Mouse (Mus musculus) adrenal gland, postnatal 25 days (tissue): ENCODE measurements around the gene Pdgfb. TPM values are rescaled to one million over a fixed set of nuclear protein-coding genes. Genes with fewer than 3 reads are reported as not detected.

Experiments
- DNase-seq: peaks from one replicate; pipeline ENCODE4 v3.0.0; 2021; ENCODE audit warnings: mixed read lengths
- total RNA-seq: library from RNA; stranded (reverse); gene quantifications from 2 replicates; pipeline ENCODE4 v1.2.3, GENCODE M21; 2021

Gene Pdgfb
- total RNA-seq, 1 experiment from 2014 or later: 48.1 TPM

- no peak for DNase-seq
Observed at GRCm38 (mm10) chr15:80009421-80010181, 5.2 kb downstream of the Pdgfb start.

DNA sequence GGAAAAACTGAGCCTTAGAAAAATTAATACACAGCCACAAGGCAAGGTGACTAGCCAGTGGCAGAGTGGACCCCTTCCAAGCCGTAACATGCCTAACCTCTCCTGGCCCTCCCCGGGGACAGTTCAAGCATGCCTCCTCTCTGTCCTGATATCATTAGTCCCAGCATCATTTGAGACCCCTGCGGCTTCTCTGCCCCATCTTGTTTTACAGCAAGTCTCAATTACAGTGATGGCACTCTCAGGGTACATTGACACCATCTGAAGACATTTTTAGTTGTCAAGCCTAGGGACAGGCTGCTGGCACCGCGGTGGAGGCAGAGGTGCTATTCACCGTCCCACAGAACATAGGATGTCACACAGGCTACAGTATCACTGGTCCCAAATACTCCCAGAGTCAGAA lies 6.3 kb downstream of the Pdgfb start:
- DNase-seq: no peak

DNA sequence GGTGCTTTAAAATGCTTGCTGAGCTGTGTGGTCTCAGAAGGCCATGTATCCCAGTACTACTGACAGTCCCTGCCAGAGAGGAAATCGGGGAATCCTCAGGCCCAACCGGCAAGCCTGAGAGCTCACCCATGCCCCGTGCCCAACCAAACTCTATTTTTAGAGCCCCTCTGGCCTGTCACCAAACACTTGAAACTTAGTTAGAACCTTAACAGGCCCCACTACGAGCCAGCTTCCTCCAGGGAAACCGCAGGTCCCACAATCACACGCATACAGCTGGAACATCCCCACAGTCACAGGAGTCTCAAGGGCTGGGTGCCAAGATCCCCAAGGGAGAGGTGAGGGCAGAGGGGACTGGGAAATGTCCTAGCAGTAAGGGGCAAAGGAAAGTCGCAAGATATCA lies 8.6 kb downstream of the Pdgfb start:
- no peak for DNase-seq

- no peak for DNase-seq
Observed at GRCm38 (mm10) chr15:80005436-80005835, 9.3 kb downstream of the Pdgfb start.

- no peak for DNase-seq
Observed at GRCm38 (mm10) chr15:80004644-80005340, 10.0 kb downstream of the Pdgfb start.

DNA sequence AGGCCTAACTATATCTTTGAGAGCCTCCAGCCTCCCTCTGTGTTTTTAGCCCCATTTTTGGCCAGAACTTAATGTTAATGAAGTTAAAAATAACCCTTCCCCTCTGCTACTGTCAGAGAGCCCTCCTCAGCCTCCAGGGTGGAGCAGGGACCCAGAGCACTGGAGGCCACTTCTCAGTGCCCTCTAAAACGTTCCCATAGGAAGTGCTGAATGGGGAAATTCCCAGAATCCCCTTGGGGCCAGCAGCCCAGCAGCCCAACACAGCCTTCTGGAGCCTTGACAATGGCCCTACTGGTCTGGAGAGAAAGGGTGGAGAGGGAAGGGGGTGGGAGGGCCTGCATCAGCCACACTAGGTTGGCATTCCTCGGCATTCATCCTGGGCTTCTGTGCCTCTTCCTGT lies 11.2 kb downstream of the Pdgfb start:
- DNase-seq: no peak

GRCm38 (mm10) chr15:80001601-80002000 lies 13.2 kb downstream of the Pdgfb start:
- no peak for DNase-seq

DNA sequence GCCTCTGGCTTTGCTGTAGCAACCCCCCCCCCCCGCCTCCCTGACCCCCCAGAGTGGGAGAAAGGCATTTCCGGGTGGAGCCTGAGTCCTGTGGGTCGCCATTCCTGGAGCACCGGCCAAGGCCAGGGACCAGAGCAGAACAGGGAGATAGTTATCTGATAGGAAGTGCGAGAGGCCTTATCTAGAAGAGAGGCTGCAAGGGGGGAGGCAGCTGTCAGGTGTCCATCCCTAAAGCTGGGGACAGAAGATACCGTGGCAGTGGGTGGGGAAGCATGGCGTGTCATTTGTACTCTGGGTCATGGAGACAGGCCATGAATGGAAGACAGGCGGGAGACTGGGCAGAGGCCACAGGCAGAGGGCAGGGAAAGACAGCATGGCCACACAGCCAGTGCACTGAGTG lies 14.1 kb downstream of the Pdgfb start:
- DNase-seq: no peak

DNA sequence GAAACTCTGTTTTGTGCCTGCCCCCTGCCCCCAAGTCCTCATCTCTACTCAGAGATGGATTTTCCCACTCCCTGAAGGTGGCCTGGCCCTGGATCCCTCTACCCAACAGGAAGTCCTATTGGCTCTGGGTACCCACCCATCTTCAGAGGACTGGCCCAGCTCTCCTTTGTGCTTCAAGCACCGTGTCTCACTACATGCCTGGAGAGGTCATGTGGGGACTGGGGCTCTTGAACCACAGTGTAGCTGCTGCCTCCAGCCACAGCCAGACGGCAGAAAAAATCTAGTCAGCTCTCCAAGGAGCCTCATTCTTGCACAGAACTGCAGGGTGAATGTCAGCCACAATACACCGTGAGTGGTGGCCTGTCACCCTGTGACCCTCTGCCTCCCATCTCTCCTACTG lies 16.8 kb downstream of the Pdgfb start:
- no peak for DNase-seq

DNA sequence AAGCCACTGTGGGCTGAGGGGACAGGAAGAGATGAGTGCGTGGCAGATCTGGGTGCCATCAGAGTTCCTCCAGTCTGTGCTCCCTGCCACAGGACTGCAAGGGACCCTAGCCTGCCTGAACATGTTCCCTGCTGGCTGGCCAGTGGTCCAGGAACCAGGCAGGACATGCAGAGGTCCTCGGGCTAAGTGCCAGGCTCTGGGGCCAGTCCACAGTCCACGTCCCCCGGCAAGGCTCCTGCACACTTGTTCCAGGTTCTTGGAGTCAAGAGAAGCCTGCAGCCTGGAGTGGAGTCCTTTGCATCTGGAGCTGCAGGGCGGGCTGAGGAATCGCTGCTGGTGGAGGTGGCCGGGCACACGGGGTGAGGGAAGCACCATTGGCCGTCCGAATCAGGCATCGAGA lies 18.0 kb downstream of the Pdgfb start:
- DNase-seq: no peak

- no peak for DNase-seq
Observed at GRCm38 (mm10) chr15:79995552-79995951, 19.2 kb downstream of the Pdgfb start.

DNA sequence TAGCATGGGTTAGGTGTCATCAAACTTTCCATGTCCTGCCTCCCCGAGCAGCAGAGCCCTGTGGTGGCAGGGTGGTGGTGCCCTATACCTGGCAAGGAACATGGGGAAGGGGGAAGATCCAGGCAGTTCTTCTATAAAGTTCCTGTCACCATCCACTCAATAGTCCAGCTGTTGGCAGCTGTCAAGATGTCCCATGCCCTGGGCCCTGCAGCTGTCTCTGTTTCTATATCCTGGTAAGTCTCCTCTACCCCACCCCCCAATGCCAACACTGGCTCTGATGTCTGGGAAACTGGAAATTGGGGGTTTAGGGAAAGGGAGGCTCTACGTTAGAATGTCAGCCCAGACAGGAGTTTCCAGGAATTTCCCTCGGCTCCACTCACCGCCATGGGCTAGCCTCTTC lies 20.2 kb downstream of the Pdgfb start:
- DNase-seq: no peak

DNA sequence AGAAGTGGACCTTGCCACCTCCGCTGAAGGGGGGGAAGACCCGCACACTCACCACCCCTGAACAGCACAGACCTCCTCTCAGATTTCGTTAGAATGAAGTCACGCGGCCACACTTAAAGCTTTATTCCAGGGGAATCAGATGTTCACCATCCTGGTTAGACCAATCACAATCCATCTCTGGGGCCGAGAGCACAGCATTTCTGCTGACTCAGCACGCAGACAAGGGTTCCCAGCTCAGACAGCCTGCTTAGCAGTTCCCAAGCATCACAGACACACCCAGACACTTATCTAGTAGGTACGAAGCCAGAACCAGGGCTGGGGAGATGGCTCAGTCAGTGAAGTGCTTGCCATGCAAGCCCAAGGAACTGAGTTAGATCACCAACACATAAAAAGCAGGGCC lies 28.6 kb downstream of the Pdgfb start:
- DNase-seq: no peak

DNA sequence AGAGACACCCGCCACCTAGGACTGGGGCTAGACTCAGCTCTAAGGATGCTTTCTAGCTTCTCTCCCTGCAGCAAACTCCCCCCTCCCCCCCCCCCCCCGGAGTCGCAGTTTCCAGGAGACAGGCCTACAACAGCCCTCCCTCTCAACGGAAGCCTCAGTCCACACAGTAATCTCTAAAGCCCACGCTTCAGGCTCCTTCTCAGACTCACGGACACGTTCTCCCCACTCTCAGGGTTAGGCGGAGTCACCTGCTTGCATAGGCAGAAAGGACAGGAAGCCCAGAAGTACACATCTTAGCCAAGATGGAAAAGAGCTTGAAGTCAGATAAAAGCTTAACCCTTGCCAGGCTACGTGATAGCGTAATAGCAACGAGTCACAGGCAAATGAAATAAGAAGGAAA lies 29.3 kb downstream of the Pdgfb start:
- no peak for DNase-seq

- no peak for DNase-seq
Observed at GRCm38 (mm10) chr15:79984152-79984551, 30.6 kb downstream of the Pdgfb start.

DNA sequence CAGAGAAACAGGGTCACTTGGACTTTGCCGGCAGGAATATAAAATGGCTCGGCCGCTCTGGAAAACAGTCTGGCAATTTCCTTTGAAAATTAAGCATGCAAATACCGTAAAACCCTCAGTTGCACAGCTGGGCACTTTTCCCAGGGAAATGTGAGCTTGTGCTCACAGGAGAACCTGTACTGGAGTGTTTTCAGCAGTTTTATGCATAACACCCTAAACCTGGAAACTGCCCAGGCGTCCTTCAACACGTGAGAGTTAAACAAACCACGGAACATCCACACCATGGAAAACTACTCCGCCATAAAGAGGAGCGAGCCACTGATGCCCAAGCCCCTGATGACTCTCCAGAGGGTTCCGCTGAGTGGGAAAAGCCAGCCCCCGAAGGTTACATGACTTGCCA lies 34.1 kb downstream of the Pdgfb start:
- DNase-seq: no peak

DNA sequence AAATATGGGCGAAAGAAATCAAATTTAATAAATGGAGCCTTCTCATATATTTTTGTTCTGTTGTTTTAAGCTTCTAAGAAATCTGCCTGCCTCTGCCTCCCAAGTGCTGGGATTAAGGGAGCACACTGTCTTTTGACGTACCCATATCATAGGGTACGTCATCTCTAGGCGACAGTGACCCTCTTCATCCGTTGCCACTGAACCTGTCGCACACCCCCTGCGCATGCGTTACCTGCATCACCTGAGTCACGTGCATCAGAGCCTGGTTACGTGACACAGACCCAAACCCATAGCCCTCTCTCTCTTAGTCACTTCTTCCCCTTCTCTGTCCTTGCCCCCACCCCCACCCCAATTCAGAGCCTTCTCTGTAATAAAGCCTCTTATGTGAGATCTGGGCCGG lies 42.6 kb downstream of the Pdgfb start:
- no peak for DNase-seq

DNA sequence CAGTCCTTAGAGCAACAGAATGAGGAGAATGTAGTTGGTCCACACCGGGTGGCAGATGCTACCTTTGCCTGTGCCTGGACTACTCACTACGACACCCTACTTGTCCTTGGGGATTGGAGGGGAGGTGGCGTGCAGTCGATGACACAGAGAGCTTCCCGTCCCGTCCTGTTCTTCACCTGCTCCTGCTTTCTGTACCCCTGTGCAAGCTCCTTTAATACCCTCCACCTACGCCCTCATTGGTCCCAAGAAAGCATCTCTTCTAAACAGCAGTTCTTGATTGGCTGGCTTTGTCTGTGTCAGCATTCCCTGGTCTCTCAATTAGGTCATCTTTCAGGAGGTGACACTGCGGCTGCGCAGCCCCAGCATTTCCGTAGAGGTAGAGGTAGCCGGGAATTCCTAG lies 43.8 kb downstream of the Pdgfb start, which contains the start of gene Cbx7:
TSS of gene Cbx7 (minus strand) at position 180 of the 400 bp plus-strand sequence.
- no peak for DNase-seq

DNA sequence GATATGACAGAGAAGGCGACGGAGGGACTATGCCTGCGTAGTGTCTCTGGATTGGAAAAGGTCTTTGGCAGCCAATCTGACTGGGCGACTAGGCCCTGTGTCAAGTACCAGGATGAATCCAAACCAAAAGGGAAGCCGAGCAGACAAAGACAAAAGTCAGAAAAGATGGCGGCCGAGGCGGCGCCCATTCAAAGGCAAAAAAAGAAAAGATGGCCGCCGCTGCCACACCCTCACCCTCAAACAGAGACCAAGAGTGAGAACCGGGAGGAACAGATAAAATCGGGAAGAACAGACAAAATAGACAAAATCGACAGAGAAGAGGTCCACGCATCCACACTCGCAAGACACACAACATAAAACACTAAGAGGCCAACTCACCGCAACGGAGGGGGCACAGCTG lies 44.3 kb downstream of the Pdgfb start:
- DNase-seq: no peak

DNA sequence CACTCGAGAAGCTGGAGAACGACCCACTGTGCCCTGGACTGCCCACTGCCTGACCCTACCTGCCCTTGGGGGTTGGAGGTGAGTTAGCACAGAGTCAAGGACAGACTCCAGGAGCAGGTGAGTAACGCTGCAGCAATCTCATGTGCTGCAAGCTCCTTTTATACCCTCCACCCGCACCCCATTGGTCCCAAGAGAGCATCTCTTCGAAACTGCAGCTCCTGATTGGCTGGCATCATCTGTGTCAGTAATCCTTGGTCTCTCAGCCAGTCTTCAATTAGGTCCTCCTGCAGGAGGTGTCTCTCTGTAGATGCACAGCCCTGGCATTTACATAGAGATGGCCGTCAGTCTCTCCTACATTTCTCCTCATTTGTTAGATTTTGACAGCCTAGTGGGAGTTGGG lies 47.4 kb downstream of the Pdgfb start:
- no peak for DNase-seq

DNA sequence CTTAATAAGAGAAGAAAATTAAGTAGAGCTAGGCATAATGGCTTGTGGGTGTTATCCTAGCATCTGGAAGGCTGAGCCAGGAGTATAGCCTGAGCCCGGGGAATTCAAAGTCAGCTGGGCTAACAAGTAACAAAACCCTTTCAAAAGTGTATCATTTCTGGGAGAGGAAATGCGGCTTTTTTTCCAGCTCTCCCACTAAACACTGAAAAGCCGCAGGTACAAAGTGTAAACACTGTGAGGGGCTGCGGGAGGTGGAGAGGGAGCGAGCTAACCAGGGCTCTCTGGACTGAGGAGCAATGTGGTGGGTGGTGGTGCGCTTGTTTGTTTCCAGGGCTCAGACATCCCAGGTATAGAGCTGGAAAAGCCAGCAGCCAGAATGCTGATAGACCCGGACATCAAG lies 50.4 kb downstream of the Pdgfb start:
- DNase-seq: no peak

DNA sequence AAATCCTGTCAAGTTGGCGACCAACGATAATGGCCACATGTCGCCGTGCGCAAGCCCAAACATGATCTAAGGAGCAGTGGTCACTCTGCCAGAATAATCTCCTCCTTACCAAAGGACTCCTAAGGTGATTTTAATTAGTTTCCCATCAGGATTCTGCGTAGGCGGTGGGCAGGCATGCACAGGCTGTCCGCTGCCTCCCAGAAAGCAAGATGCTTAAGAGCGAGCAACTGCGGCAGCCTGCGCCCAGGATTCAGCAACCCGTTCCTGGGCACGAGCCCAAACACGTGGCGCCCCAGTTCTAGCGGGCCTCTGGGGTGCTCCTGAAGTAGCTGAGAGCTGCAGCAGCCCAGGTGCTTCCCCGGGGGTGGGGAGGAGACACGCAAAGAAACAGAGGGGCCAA lies 52.1 kb downstream of the Pdgfb start:
- DNase-seq: no peak

DNA sequence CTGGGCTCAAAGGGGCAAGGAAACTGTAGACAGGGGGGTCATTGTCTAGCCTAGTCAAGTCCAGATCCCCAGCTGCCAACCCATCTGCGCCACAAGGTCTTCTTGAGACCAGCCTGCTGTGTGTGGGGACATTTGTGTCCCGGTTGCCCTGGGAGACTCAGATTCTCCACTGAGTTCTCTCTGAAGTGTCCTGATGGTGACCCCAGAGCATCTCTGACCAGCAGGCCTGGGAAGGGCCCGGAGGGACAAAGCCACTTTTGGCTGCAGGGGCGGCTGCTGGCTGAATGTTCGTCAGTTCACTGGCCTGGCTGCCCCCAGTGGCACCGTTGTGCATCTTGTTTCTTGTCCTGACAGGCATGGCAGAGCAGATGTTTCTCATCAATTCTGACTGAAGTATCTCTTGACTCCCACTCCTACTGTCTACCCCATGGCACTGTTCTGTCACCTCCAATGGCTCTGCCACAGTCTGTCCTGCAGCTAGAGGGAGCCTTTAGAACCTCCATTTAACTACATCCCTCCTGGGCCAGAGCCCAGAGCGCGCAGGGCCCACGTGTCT lies 53.3 kb downstream of the Pdgfb start:
- no peak for DNase-seq

- DNase-seq: no peak
Observed at GRCm38 (mm10) chr15:79958418-79958817, 56.4 kb downstream of the Pdgfb start.
